Mouse (Mus musculus) CH12.LX (cell line): ENCODE data around the gene Atp5g1. TPM values are rescaled to one million over a fixed set of nuclear protein-coding genes. Genes with fewer than 3 reads are reported as not detected.
A peak's percentile ranks its signal among the peaks of the same experiment; 100 is the strongest.

Source experiments
- DNase-seq: peaks from one replicate; pipeline ENCODE4 v3.0.0-alpha.2; 2013; ENCODE audit errors: extremely low read depth
- H3K27ac ChIP-seq: 2 replicates; pipeline ENCODE4 v1.5.1; 2012; ENCODE audit warnings: low read depth, mild to moderate bottlenecking, control low read depth, moderate library complexity; ENCODE audit not compliant: insufficient read depth
- H3K27me3 ChIP-seq: replicated peaks from 2 replicates; pipeline ENCODE3; 2012; ENCODE audit warnings: inconsistent platforms
- H3K36me3 ChIP-seq, 2 experiments: replicated peaks in 1 of 2; 2 replicates each; pipeline versions ENCODE3 to v1.6.1; 2012; ENCODE audit warnings: inconsistent platforms in 1 of 2, low read length in 1 of 2, mild to moderate bottlenecking in 1 of 2, mixed read lengths in 1 of 2, moderate library complexity in 1 of 2; ENCODE audit not compliant: control insufficient read depth in 1 of 2, insufficient read depth in 1 of 2
- H3K4me1 ChIP-seq, 2 experiments: 2 replicates each; pipeline ENCODE4 v1.6.1; 2012; ENCODE audit warnings: inconsistent platforms in 1 of 2, moderate library complexity in 1 of 2; ENCODE audit not compliant: insufficient read depth in 2 of 2, control insufficient read depth in 1 of 2
- H3K4me2 ChIP-seq: 2 replicates; pipeline ENCODE4 v1.6.1; 2012; ENCODE audit warnings: low read depth, mild to moderate bottlenecking, control low read depth; ENCODE audit not compliant: poor library complexity, insufficient read depth, severe bottlenecking
- H3K4me3 ChIP-seq, 3 experiments: fragments of 150-350 bp in 1 of 3; sonication (generic) in 1 of 3; replicated peaks in 1 of 3; 2 replicates each; pipeline versions ENCODE3 to v1.5.1; 2011 to 2012; ENCODE audit warnings: low read depth in 2 of 3, low read length in 2 of 3, mild to moderate bottlenecking in 2 of 3, moderate library complexity in 2 of 3, control low read depth in 1 of 3, improper control_type of control experiment in 1 of 3, inconsistent platforms in 1 of 3, mixed read lengths in 1 of 3; ENCODE audit not compliant: poor library complexity in 1 of 3
- H3K79me2 ChIP-seq: replicated peaks from 2 replicates; pipeline ENCODE4 v1.6.1; 2012; ENCODE audit warnings: mild to moderate bottlenecking, moderate library complexity; ENCODE audit not compliant: control insufficient read depth, poor library complexity, insufficient read depth, severe bottlenecking; ENCODE audit errors: extremely low read depth
- H3K9ac ChIP-seq: 2 replicates; pipeline ENCODE4 v1.6.1; 2012; ENCODE audit warnings: low read depth, mild to moderate bottlenecking, control low read depth, moderate library complexity; ENCODE audit not compliant: insufficient read depth
- H3K9me3 ChIP-seq: replicated peaks from 2 replicates; pipeline ENCODE3; 2012; ENCODE audit warnings: low read length, inconsistent platforms, mixed read lengths
- BHLHE40 ChIP-seq: IDR thresholded peaks from 2 replicates; pipeline ENCODE4 v1.6.1; 2011; ENCODE audit warnings: mild to moderate bottlenecking, low read depth, low read length, improper control_type of control experiment
- CHD2 ChIP-seq: IDR thresholded peaks from 2 replicates; pipeline ENCODE4 v1.6.1; 2011; ENCODE audit warnings: low read length, improper control_type of control experiment
- CTCF ChIP-seq, 2 experiments: IDR thresholded peaks in 1 of 2; conservative IDR thresholded peaks in 1 of 2; 2 replicates each; pipeline ENCODE4 v1.5.1; 2011 to 2012; ENCODE audit warnings: low read depth in 2 of 2, low read length in 2 of 2, improper control_type of control experiment in 1 of 2, inconsistent platforms in 1 of 2, mild to moderate bottlenecking in 1 of 2, moderate library complexity in 1 of 2
- E2F4 ChIP-seq: IDR thresholded peaks from 2 replicates; pipeline ENCODE4 v1.6.1; 2011; ENCODE audit warnings: low read depth, low read length, improper control_type of control experiment; ENCODE audit not compliant: insufficient replicate concordance
- ELF1 ChIP-seq: IDR thresholded peaks from 2 replicates; pipeline ENCODE4 v1.6.1; 2014; ENCODE audit warnings: low read depth, mild to moderate bottlenecking, inconsistent platforms, low read length, improper control_type of control experiment
- IRF4 ChIP-seq: IDR thresholded peaks from 2 replicates; pipeline ENCODE4 v1.6.1; 2014; ENCODE audit warnings: low read depth, mild to moderate bottlenecking, inconsistent platforms, low read length, improper control_type of control experiment
- JUN ChIP-seq: IDR thresholded peaks from 2 replicates; pipeline ENCODE4 v1.6.1; 2011; ENCODE audit warnings: low read depth, mild to moderate bottlenecking, low read length, improper control_type of control experiment, moderate library complexity; ENCODE audit not compliant: insufficient read depth
- JUND ChIP-seq: conservative IDR thresholded peaks from 2 replicates; pipeline ENCODE4 v1.6.1; 2011; ENCODE audit warnings: low read depth, low read length, improper control_type of control experiment
- KAT2A ChIP-seq: IDR thresholded peaks from 2 replicates; pipeline ENCODE4 v1.6.1; 2012; ENCODE audit warnings: low read length, improper control_type of control experiment, inconsistent platforms; ENCODE audit not compliant: insufficient replicate concordance
- MAFK ChIP-seq: IDR thresholded peaks from 2 replicates; pipeline ENCODE4 v1.6.1; 2011; ENCODE audit warnings: low read length, improper control_type of control experiment; ENCODE audit not compliant: insufficient replicate concordance
- MAX ChIP-seq: IDR thresholded peaks from 2 replicates; pipeline ENCODE4 v1.6.1; 2011; ENCODE audit warnings: low read length, improper control_type of control experiment
- MYC ChIP-seq: IDR thresholded peaks from 2 replicates; pipeline ENCODE4 v1.6.1; 2011; ENCODE audit warnings: low read depth, mild to moderate bottlenecking, improper control_type of control experiment, low read length
- NELFE ChIP-seq: IDR thresholded peaks from 2 replicates; pipeline ENCODE4 v1.6.1; 2011; ENCODE audit warnings: low read depth, low read length, improper control_type of control experiment
- NRF1 ChIP-seq: IDR thresholded peaks from 2 replicates; pipeline ENCODE4 v1.6.1; 2014; ENCODE audit warnings: low read depth, mild to moderate bottlenecking, inconsistent platforms, low read length, improper control_type of control experiment, moderate library complexity
- POLR2A ChIP-seq: IDR thresholded peaks from 2 replicates; pipeline ENCODE4 v1.6.1; 2011; ENCODE audit warnings: low read depth, mild to moderate bottlenecking, improper control_type of control experiment, low read length
- RAD21 ChIP-seq: IDR thresholded peaks from 2 replicates; pipeline ENCODE4 v1.6.1; 2011; ENCODE audit warnings: low read depth, mild to moderate bottlenecking, low read length, improper control_type of control experiment, moderate library complexity
- RCOR1 ChIP-seq: conservative IDR thresholded peaks from 2 replicates; pipeline ENCODE4 v1.6.1; 2012; ENCODE audit warnings: low read depth, mild to moderate bottlenecking, inconsistent platforms, low read length, improper control_type of control experiment
- SIN3A ChIP-seq: IDR thresholded peaks from 2 replicates; pipeline ENCODE4 v1.6.1; 2012; ENCODE audit warnings: low read length, improper control_type of control experiment, inconsistent platforms
- SMC3 ChIP-seq: IDR thresholded peaks from 2 replicates; pipeline ENCODE4 v1.6.1; 2011; ENCODE audit warnings: low read depth, low read length, improper control_type of control experiment
- TBP ChIP-seq: conservative IDR thresholded peaks from 2 replicates; pipeline ENCODE4 v1.6.1; 2011; ENCODE audit warnings: low read depth, low read length, improper control_type of control experiment
- TCF12 ChIP-seq: IDR thresholded peaks from 2 replicates; pipeline ENCODE4 v1.6.1; 2014; ENCODE audit warnings: low read depth, mild to moderate bottlenecking, inconsistent platforms, low read length, improper control_type of control experiment
- UBTF ChIP-seq: IDR thresholded peaks from 2 replicates; pipeline ENCODE4 v1.6.1; 2012; ENCODE audit warnings: low read depth, mild to moderate bottlenecking, inconsistent platforms, low read length, improper control_type of control experiment, moderate library complexity
- USF2 ChIP-seq: conservative IDR thresholded peaks from 2 replicates; pipeline ENCODE4 v1.6.1; 2011; ENCODE audit warnings: low read depth, low read length, improper control_type of control experiment
- ZKSCAN1 ChIP-seq: IDR thresholded peaks from 2 replicates; pipeline ENCODE4 v1.6.1; 2012; ENCODE audit warnings: low read depth, inconsistent platforms, low read length, improper control_type of control experiment, borderline replicate concordance
- dilution Hi-C: fragments of 300-500 bp; cut with MboI; formaldehyde crosslinking; loops from 2 replicates; pipeline ENCODE4 v1.14.3; 2020; ENCODE audit warnings: low sequenced_read_pairs; ENCODE audit not compliant: extremely low pct_unique_long_range_greater_than_20kb, extremely low pct_ligation_motif_present
- in situ Hi-C: fragments of 300-500 bp; cut with MboI; formaldehyde crosslinking; loops from 3 replicates; pipeline ENCODE4 v1.14.3; 2019; ENCODE audit warnings: low sequenced_read_pairs, low pct_ligation_motif_present, low pct_unique_long_range_greater_than_20kb, mixed read lengths
- polyA plus RNA-seq: library from polyadenylated mRNA; unstranded; fragments of >175 nt; gene quantifications from 2 replicates; pipeline ENCODE4 v1.2.1, GENCODE M21; 2012; ENCODE audit warnings: low read depth; ENCODE audit not compliant: insufficient read length
- total RNA-seq, 2 experiments: library from RNA; depleted of rRNA; stranded (reverse); fragments of 300-350 nt in 1 of 2; fragments of >200 nt in 1 of 2; gene quantifications; 2 replicates each; pipeline ENCODE4 v1.2.3; 2012 to 2014

Gene Atp5g1
- total and polyA plus RNA-seq, 3 experiments: 778 to 969 (median 851) TPM

- in situ Hi-C loops: no loop called here
- no peak for DNase-seq
- H3K4me1 ChIP-seq: peaks cover 6 to 27% of the 10 kb centered on the region in 2 experiments; a peak in 3 of 4 replicates
Observed at GRCm38 (mm10) chr11:96031701-96032100, 43.8 kb downstream of the Atp5g1 start.

GRCm38 (mm10) chr11:96030571-96030970, 44.9 kb downstream of the Atp5g1 start:
- dilution Hi-C loops: no loop called here

More at GRCm38 (mm10) chr11:96031701-96032100, 43.8 kb downstream of the Atp5g1 start:
- TF ChIP-seq TCF12 (no peak), SMC3 (peak; percentile 68), CHD2 (no peak), BHLHE40 (0 out of 2 replicates have a peak, but pooled peaks have one; percentile 17), NELFE (peak; percentile 17; the same call in 1 of the 2 replicates), RAD21 (peak; percentile 36), MAFK (no peak), UBTF (no peak), CTCF (conservative IDR thresholded peaks at IDR 0.05 in 1 of 2, IDR thresholded peaks at IDR 0.05 in 1 of 2; ENCODE audit: low read depth in 2 of 2, low read length in 2 of 2) (peak in 1 of 2 experiments; percentile 93; a peak in 2 of 4 replicates)
- H3K36me3 ChIP-seq: peaks cover 0 to 7% of the 10 kb centered on the region in 2 experiments
- H3K27me3 ChIP-seq: peaks cover under 1% of the 10 kb centered on the region
- no peak overlapping the region for H3K4me3 ChIP-seq
- H3K9ac ChIP-seq: no peak overlapping the region
- H3K79me2 ChIP-seq: peaks cover 20% of the 10 kb centered on the region
- H3K9me3 ChIP-seq: no peaks in the 10 kb centered on the region
- no peak overlapping the region for H3K27ac ChIP-seq
- no peak overlapping the region for H3K4me2 ChIP-seq
- dilution Hi-C loops: no loop called here

More at GRCm38 (mm10) chr11:96030571-96030970, 44.9 kb downstream of the Atp5g1 start:
- Histone ChIP-seq H3K36me3 (peaks cover 0 to 1% of the 10 kb centered on the region in 2 experiments), H3K4me1 (peaks cover 2 to 16% of the 10 kb centered on the region in 2 experiments; a peak in 2 of 4 replicates), H3K9ac (no peak overlapping the region), H3K4me3 (no peak overlapping the region), H3K4me2 (no peak overlapping the region), H3K9me3 (no peaks in the 10 kb centered on the region), H3K27me3 (peaks cover 4% of the 10 kb centered on the region), H3K27ac (no peak overlapping the region), H3K79me2 (peaks cover 8% of the 10 kb centered on the region)
- DNase-seq: no peak
- in situ Hi-C loops: no loop called here
- TF ChIP-seq MYC: no peak
- TF ChIP-seq UBTF: no peak
- no peak for TF ChIP-seq JUN
- TF ChIP-seq MAX: no peak
- no peak for TF ChIP-seq RAD21
- TF ChIP-seq ZKSCAN1: no peak
- TF ChIP-seq NELFE: no peak
- no peak for TF ChIP-seq CTCF (conservative IDR thresholded peaks at IDR 0.05 in 1 of 2, IDR thresholded peaks at IDR 0.05 in 1 of 2; ENCODE audit: low read depth in 2 of 2, low read length in 2 of 2)
- no peak for TF ChIP-seq USF2
- TF ChIP-seq POLR2A: no peak
- TF ChIP-seq RCOR1: no peak
- no peak for TF ChIP-seq TBP
- no peak for TF ChIP-seq E2F4
- no peak for TF ChIP-seq SIN3A
- no peak for TF ChIP-seq JUND
- no peak for TF ChIP-seq ELF1
- TF ChIP-seq IRF4: no peak
- TF ChIP-seq MAFK: no peak
- TF ChIP-seq KAT2A: no peak
- no peak for TF ChIP-seq NRF1
